In the genomic region with DNA sequence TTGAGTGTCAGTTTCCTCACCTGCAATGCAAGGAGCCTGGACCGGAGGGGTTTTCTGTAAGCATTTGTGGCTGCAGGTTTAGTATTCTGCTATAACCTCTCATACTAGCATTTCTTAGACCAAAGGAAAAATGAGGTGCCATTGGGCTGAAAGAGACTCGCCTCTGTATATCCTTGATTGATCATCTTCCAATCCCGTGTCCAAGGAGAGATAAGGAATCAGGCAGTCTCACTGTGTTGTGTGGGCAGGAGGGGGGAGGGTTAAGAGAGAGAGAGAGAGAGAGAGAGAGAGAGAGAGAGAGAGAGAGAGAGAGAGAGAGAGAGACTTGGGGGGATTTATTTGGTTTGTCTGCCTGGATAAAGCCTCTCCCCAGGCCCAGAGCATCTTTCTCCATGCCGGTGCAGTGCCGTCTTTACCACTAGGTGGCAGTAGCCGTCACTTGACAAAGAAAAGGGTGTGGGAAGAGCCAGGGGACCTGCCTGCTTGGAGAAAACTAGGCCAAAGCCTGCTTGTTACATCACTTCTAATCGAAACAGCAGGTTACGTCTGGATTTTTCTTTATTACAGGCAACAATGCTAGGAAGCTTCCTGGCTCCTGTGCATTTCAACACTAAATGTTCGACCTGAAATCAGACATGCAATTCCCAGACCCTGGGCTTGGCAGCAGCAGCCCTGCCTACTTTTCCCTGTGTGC, we compare ENCODE assay signal across 9 mouse cellular contexts. TPM values are rescaled to one million over a fixed set of nuclear protein-coding genes. Genes with fewer than 3 reads are reported as not detected.
DNase-seq lines count a peak whose midpoint lies in the region; ATAC-seq and TF ChIP-seq lines count a peak whose summit lies in the region.
"Had no signal": no experiment of that assay in that cellular context is flagged by ENCODE, and none has a peak within 500 bp of the region (broad histone marks: within the 10 kb centered on the region; RNA-seq: fewer than 3 reads in every experiment).

No protein-coding gene starts in this region.

- no peaks in the 10 kb centered on the region for H3K4me1 ChIP-seq in forebrain, embryonic 11.5 days (replicated peaks; ENCODE audit: control insufficient read depth, insufficient read depth, low read length)
- 0 out of 2 replicates have a peak, but pooled peaks cover 2% of the 10 kb centered on the region for H3K4me1 ChIP-seq in heart, embryonic 15.5 days (replicated peaks)
- H3K4me1 ChIP-seq in lung, adult 2 months (ENCODE audit: control insufficient read depth, insufficient read depth, low read length) = no peaks in the 10 kb centered on the region
- H3K4me1 ChIP-seq: limb, embryonic 15.5 days had no signal

- no peak overlapping the region for H3K9ac ChIP-seq in forebrain, embryonic 11.5 days (ENCODE audit: low read length)
- H3K9ac ChIP-seq in heart, embryonic 15.5 days = no peak overlapping the region
- H3K9ac ChIP-seq: limb, embryonic 15.5 days had no signal

- WGBS in forebrain, embryonic 11.5 days = 39% methylated on average over 9 of the region's 9 CpGs
- WGBS in heart, embryonic 15.5 days = 36% methylated on average over 9 of the region's 9 CpGs
- WGBS in lung, adult 2 months = 33% methylated on average over 9 of the region's 9 CpGs

- no peaks in the 10 kb centered on the region for H3K9me3 ChIP-seq in forebrain, embryonic 11.5 days (ENCODE audit: control insufficient read depth, low read length)
- H3K9me3 ChIP-seq in heart, embryonic 15.5 days (replicated peaks) = no peaks in the 10 kb centered on the region
- H3K9me3 ChIP-seq: limb, embryonic 15.5 days had no signal

- no peak for TF ChIP-seq POLR2A in brain, embryonic 14.5 days (IDR thresholded peaks at IDR 0.05; ENCODE audit: borderline replicate concordance, extremely low read depth, insufficient read depth, insufficient read length, poor library complexity, severe bottlenecking)
- no peak for TF ChIP-seq POLR2A in lung, adult 2 months (IDR thresholded peaks at IDR 0.05; ENCODE audit: borderline replicate concordance, extremely low read depth, low read depth, low read length)

- ATAC-seq in forebrain, embryonic 11.5 days (replicated peaks; ENCODE audit: low FRiP score) = peak; percentile 83
- ATAC-seq in heart, embryonic 15.5 days (replicated peaks; ENCODE audit: insufficient number of reproducible peaks, insufficient read depth, low FRiP score, low read depth) = 0 out of 2 replicates have a peak, but pooled peaks have one; percentile 35

- H3K27me3 ChIP-seq in forebrain, embryonic 11.5 days (ENCODE audit: control insufficient read depth, insufficient read depth, low read length) = no peaks in the 10 kb centered on the region
- H3K27me3 ChIP-seq in heart, embryonic 15.5 days = no peaks in the 10 kb centered on the region
- H3K27me3 ChIP-seq: limb, embryonic 15.5 days had no signal

- no peak overlapping the region for H3K4me2 ChIP-seq in forebrain, embryonic 11.5 days (ENCODE audit: low read depth, low read length, severe bottlenecking)
- H3K4me2 ChIP-seq in heart, embryonic 15.5 days = no peak overlapping the region
- H3K4me2 ChIP-seq: limb, embryonic 15.5 days had no signal

- TF ChIP-seq CTCF in brain, embryonic 14.5 days (IDR thresholded peaks at IDR 0.05; ENCODE audit: borderline replicate concordance, extremely low read depth, insufficient read depth, insufficient read length) = peak; percentile 95
- TF ChIP-seq CTCF in lung, adult 2 months (IDR thresholded peaks at IDR 0.05; ENCODE audit: insufficient read depth, low read length) = peak; percentile 82

- H3K4me3 ChIP-seq in forebrain, embryonic 11.5 days (ENCODE audit: low read depth, low read length) = no peak overlapping the region
- no peak overlapping the region for H3K4me3 ChIP-seq in heart, embryonic 15.5 days
- H3K4me3 ChIP-seq in lung, adult 2 months (replicated peaks; ENCODE audit: extremely low read depth, low read depth, low read length) = no peak overlapping the region
- H3K4me3 ChIP-seq: limb, embryonic 15.5 days had no signal

- no peaks in the 10 kb centered on the region for H3K36me3 ChIP-seq in forebrain, embryonic 11.5 days (ENCODE audit: control insufficient read depth, insufficient read depth, low read length)
- no peaks in the 10 kb centered on the region for H3K36me3 ChIP-seq in heart, embryonic 15.5 days
- H3K36me3 ChIP-seq: limb, embryonic 15.5 days had no signal

- no peak overlapping the region for H3K27ac ChIP-seq in forebrain, embryonic 11.5 days (ENCODE audit: low read depth, low read length)
- no peak overlapping the region for H3K27ac ChIP-seq in heart, embryonic 15.5 days
- H3K27ac ChIP-seq: limb, embryonic 15.5 days had no signal

- DNase-seq in ES-CJ7 (ENCODE audit: low read depth, low spot score) = peak; percentile 90
- peak; percentile 96 for DNase-seq in brain, embryonic 14.5 days (ENCODE audit: low read depth)
- peak; percentile 91 for DNase-seq in forebrain, embryonic 11.5 days (ENCODE audit: low spot score)
- DNase-seq in kidney, postnatal 4 days = peak; percentile 90
- peak; percentile 64 for DNase-seq in lung, adult 2 months
- DNase-seq in retina, embryonic 14.5 days (ENCODE audit: low spot score) = peak; percentile 90
- DNase-seq in urinary bladder, postnatal 25 days (ENCODE audit: low spot score) = peak; percentile 76

RNA-seq across cellular contexts. Expression of gene Ces5a, which starts 56.1 kb away (rescaled TPM):
- polyA plus RNA-seq in brain, embryonic 14.5 days (2012; rRNA removed) = 0.51 and 0.54 TPM in 2 replicates
- not detected in 2 replicates for polyA plus RNA-seq in forebrain, embryonic 11.5 days (2014; fragmentation: Nextera tagmentation; extraction: Ambion mirVana)
- polyA plus RNA-seq in heart, embryonic 15.5 days (2015; fragmentation: Nextera tagmentation; extraction: Ambion mirVana) = 0.15 and 0.25 TPM in 2 replicates
- not detected in 2 replicates for polyA plus RNA-seq in lung, adult 2 months (2012; rRNA removed)
